Mouse (Mus musculus) cerebellum, adult 2 months (tissue): ENCODE results near the gene Bmx.

Experiments
- CTCF ChIP-seq: fragments of 200-500 bp; IDR thresholded peaks from 2 replicates; pipeline ENCODE4 v1.5.1; 2011; ENCODE audit warnings: low read depth, mild to moderate bottlenecking, control low read depth, low read length, moderate library complexity, borderline replicate concordance; ENCODE audit not compliant: insufficient read depth
- POLR2A ChIP-seq: fragments of 200-500 bp; IDR thresholded peaks from 2 replicates; pipeline ENCODE4 v1.6.1; 2011; ENCODE audit warnings: low read length, control low read depth, borderline replicate concordance; ENCODE audit not compliant: insufficient read depth

DNA sequence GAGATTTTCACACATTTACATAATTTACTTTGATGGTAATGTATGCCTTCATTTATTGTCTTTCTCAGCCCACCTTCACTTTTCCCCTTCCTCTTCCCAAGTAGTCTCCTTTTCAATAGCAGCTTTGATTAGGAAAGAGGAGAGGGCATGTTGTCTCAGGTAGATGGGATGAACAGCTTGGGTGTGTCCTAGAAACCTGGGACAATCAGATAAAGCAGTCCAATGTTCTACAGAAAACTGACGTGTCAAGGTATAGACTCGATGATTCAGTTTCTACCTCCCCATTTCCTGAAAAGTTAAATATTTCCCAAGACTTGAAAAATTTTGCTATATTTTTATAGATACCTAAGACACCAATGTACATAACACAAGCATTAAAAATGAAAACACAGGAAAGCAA, 79.1 kb downstream of the Bmx start:
- TF ChIP-seq POLR2A (no peak), CTCF (no peak)
